Mouse (Mus musculus) heart, adult 2 months (tissue): ENCODE results near the gene Ppl. TPM values are rescaled to one million over a fixed set of nuclear protein-coding genes. Genes with fewer than 3 reads are reported as not detected.

Experiments used
- DNase-seq, 2 experiments: peaks; one replicate each; pipeline ENCODE4 v3.0.0; 2021
- H3K27ac ChIP-seq: fragments of 200-600 bp; 2 replicates; pipeline ENCODE4 v1.8.1; 2022
- H3K27me3 ChIP-seq: fragments of 200-500 bp; 2 replicates; pipeline ENCODE4 v1.6.1; 2012; ENCODE audit warnings: mild to moderate bottlenecking, low read length, inconsistent platforms, mixed read lengths; ENCODE audit not compliant: control insufficient read depth, insufficient read depth
- H3K36me3 ChIP-seq: fragments of 200-500 bp; 2 replicates; pipeline ENCODE4 v1.6.1; 2012; ENCODE audit warnings: low read length, inconsistent platforms; ENCODE audit not compliant: control insufficient read depth, insufficient read depth
- H3K4me1 ChIP-seq: fragments of 200-500 bp; 2 replicates; pipeline ENCODE4 v1.6.1; 2011; ENCODE audit warnings: low read length; ENCODE audit not compliant: control insufficient read depth, insufficient read depth
- H3K4me3 ChIP-seq: fragments of 200-600 bp; 2 replicates; pipeline ENCODE4 v1.8.1; 2022
- H3K79me2 ChIP-seq: fragments of 200-500 bp; replicated peaks from 2 replicates; pipeline ENCODE4 v1.6.1; 2012; ENCODE audit warnings: mild to moderate bottlenecking, inconsistent platforms, low read length, moderate library complexity, mixed read lengths; ENCODE audit not compliant: control insufficient read depth, insufficient read depth
- H3K9ac ChIP-seq: fragments of 200-500 bp; 2 replicates; pipeline ENCODE4 v1.6.1; 2012; ENCODE audit warnings: low read depth, mild to moderate bottlenecking, control low read depth, inconsistent platforms, low read length, mixed read lengths
- CTCF ChIP-seq: fragments of 200-600 bp; IDR thresholded peaks from 2 replicates; pipeline ENCODE4 v1.8.1; 2022; ENCODE audit warnings: antibody characterized with exemption, mild to moderate bottlenecking, moderate library complexity
- EP300 ChIP-seq: fragments of 200-500 bp; IDR thresholded peaks from 2 replicates; pipeline ENCODE4 v1.6.1; 2011; ENCODE audit warnings: low read depth, low read length, control low read depth; ENCODE audit not compliant: insufficient read depth
- POLR2A ChIP-seq: fragments of 200-500 bp; IDR thresholded peaks from 2 replicates; pipeline ENCODE4 v1.6.1; 2011; ENCODE audit warnings: mild to moderate bottlenecking, low read depth, low read length, control low read depth; ENCODE audit not compliant: insufficient read depth
- WGBS: fragments of 180-500 bp; shearing (Covaris S2); methylation state at CpG from one replicate; pipeline ENCODE4 v1.1.7; 2018; 5-methylcytosine and 5-hydroxymethylcytosine counted together
- intact Hi-C: fragments of 180-260 bp; cut with DNase I; formaldehyde crosslinking; loops from one replicate; pipeline ENCODE4 v1.15.1; 2025
- polyA plus RNA-seq: library from polyadenylated mRNA; depleted of rRNA; stranded (reverse); fragments of >200 nt; gene quantifications from 2 replicates; pipeline ENCODE4 v1.2.3, GENCODE M21; 2012
- total RNA-seq, 2 experiments: library from RNA; stranded (reverse); gene quantifications; 2 replicates each; pipeline ENCODE4 v1.2.3; 2021

Gene Ppl
- total and polyA plus RNA-seq, 3 experiments, result 2.5 to 9.4 (median 4.5) TPM

GRCm38 (mm10) chr16:5146367-5147036 lies 14.3 kb upstream of the Ppl start:
- Histone ChIP-seq H3K4me1 (0 out of 2 replicates have a peak, but pooled peaks cover 1% of the 10 kb centered on the region), H3K36me3 (no peaks in the 10 kb centered on the region), H3K4me3 (peak overlapping the region; percentile 28), H3K27ac (no peak overlapping the region), H3K27me3 (no peaks in the 10 kb centered on the region), H3K79me2 (no peaks in the 10 kb centered on the region), H3K9ac (no peak overlapping the region)
- intact Hi-C loops, result loop anchor here (2.0 to 5.0 kb wide), 2 partner anchors 48 to 89 kb away; no protein-coding TSS in a partner anchor
- TF ChIP-seq POLR2A (no peak), EP300 (no peak), CTCF (no peak)
- WGBS, result 3% methylated on average over 26 of the region's 26 CpGs
- DNase-seq, result peak; percentile 66 to 73

GRCm38 (mm10) chr16:5145570-5145969 lies 13.3 kb upstream of the Ppl start:
- Histone ChIP-seq H3K4me1 (0 out of 2 replicates have a peak, but pooled peaks cover 1% of the 10 kb centered on the region), H3K79me2 (no peaks in the 10 kb centered on the region), H3K27me3 (no peaks in the 10 kb centered on the region), H3K36me3 (no peaks in the 10 kb centered on the region), H3K27ac (no peak overlapping the region), H3K9ac (no peak overlapping the region), H3K4me3 (no peak overlapping the region)
- peak; percentile 46 for DNase-seq
- WGBS, result under 1% methylated on average over 7 of the region's 7 CpGs
- intact Hi-C loops, result loop anchor here (1.0 to 5.0 kb wide), 2 partner anchors 88 to 165 kb away; no protein-coding TSS in a partner anchor
- TF ChIP-seq POLR2A, result no peak
- peak; percentile 89 for TF ChIP-seq CTCF
- TF ChIP-seq EP300, result no peak

- Histone ChIP-seq H3K27ac (no peak overlapping the region), H3K27me3 (no peaks in the 10 kb centered on the region), H3K36me3 (no peaks in the 10 kb centered on the region), H3K9ac (no peak overlapping the region), H3K79me2 (no peaks in the 10 kb centered on the region), H3K4me3 (no peak overlapping the region), H3K4me1 (peaks cover 5% of the 10 kb centered on the region)
- WGBS, result 45% methylated on average over 4 of the region's 4 CpGs
- intact Hi-C loops, result no loop called here
- peak; percentile 70 to 81 for DNase-seq
- TF ChIP-seq POLR2A, result no peak
- TF ChIP-seq EP300, result no peak
- TF ChIP-seq CTCF, result no peak
These were observed 7.5 kb upstream of the Ppl start for GRCm38 (mm10) chr16:5139741-5140140.

GRCm38 (mm10) chr16:5137006-5137540 lies 4.9 kb upstream of the Ppl start:
- no peak overlapping the region for H3K4me3 ChIP-seq
- H3K9ac ChIP-seq, result no peak overlapping the region
- H3K79me2 ChIP-seq, result no peaks in the 10 kb centered on the region
- peaks cover 4% of the 10 kb centered on the region; the same call in 1 of the 2 replicates for H3K27me3 ChIP-seq
- TF ChIP-seq CTCF (no peak), POLR2A (no peak), EP300 (no peak)
- peaks cover 8% of the 10 kb centered on the region for H3K4me1 ChIP-seq
- DNase-seq, result no peak
- no peaks in the 10 kb centered on the region for H3K36me3 ChIP-seq
- H3K27ac ChIP-seq, result no peak overlapping the region
- intact Hi-C loops, result no loop called here
- 71% methylated on average over 12 of the region's 12 CpGs for WGBS

GRCm38 (mm10) chr16:5136505-5136904 lies 4.3 kb upstream of the Ppl start:
- peaks cover 8% of the 10 kb centered on the region for H3K4me1 ChIP-seq
- intact Hi-C loops, result no loop called here
- TF ChIP-seq EP300, result no peak
- TF ChIP-seq POLR2A, result no peak
- TF ChIP-seq CTCF, result no peak
- DNase-seq, result peak; percentile 52 to 77
- no peaks in the 10 kb centered on the region for H3K79me2 ChIP-seq
- H3K27ac ChIP-seq, result peak overlapping the region; percentile 48; the same call in 1 of the 2 replicates
- no peak overlapping the region for H3K4me3 ChIP-seq
- no peak overlapping the region for H3K9ac ChIP-seq
- H3K36me3 ChIP-seq, result no peaks in the 10 kb centered on the region
- peaks cover 4% of the 10 kb centered on the region; the same call in 1 of the 2 replicates for H3K27me3 ChIP-seq
- WGBS, result 30% methylated on average over 4 of the region's 4 CpGs
